Mouse (Mus musculus) natural killer cell, adult 2 months (primary cell): ENCODE results near the gene Cyp2b10.
"Not testable (repeated sequence)": the region's sequence is repeated elsewhere in the genome, so short reads cannot be mapped to it uniquely, and the experiment has no call there.

Experiments used
- DNase-seq, 2 experiments: peaks; one replicate each; pipeline ENCODE4 v3.0.0; 2022; ENCODE audit warnings: low spot score in 2 of 2

The Cyp2b10 gene

GRCm38 (mm10) chr7:25916116-25916515 is 18.7 kb downstream of the Cyp2b10 start:
- no peak for DNase-seq

GRCm38 (mm10) chr7:25917271-25917670 is 19.9 kb downstream of the Cyp2b10 start:
- not testable (repeated sequence) for DNase-seq

- DNase-seq: no peak
Measured at GRCm38 (mm10) chr7:25919467-25919866, 22.0 kb downstream of the Cyp2b10 start.

GRCm38 (mm10) chr7:25945274-25945673 is 47.9 kb downstream of the Cyp2b10 start:
- no peak for DNase-seq
